Mouse (Mus musculus) bone marrow macrophage, adult 2 months (primary cell): ENCODE measurements around the gene Chrnb2.

Source experiments
- CTCF ChIP-seq: IDR thresholded peaks from 2 replicates; pipeline ENCODE4 v1.5.1; 2012; ENCODE audit warnings: low read depth, mild to moderate bottlenecking, low read length, moderate library complexity
- POLR2A ChIP-seq: IDR thresholded peaks from 2 replicates; pipeline ENCODE4 v1.6.1; 2012; ENCODE audit warnings: mild to moderate bottlenecking, low read depth, low read length, borderline replicate concordance

- no peak for TF ChIP-seq CTCF
- no peak for TF ChIP-seq POLR2A
Observed at GRCm38 (mm10) chr3:89715207-89715966, 49.0 kb downstream of the Chrnb2 start.
